Mouse (Mus musculus) megakaryocyte, adult 5-6 weeks (primary cell): ENCODE measurements around the gene Dclk2. TPM values are rescaled to one million over a fixed set of nuclear protein-coding genes. Genes with fewer than 3 reads are reported as not detected.

ENCODE experiments used
- ATAC-seq: 2 replicates; pipeline ENCODE4 v1.8.0; 2016; ENCODE audit warnings: mild to moderate bottlenecking, inconsistent platforms; ENCODE audit not compliant: poor library complexity, severe bottlenecking
- total RNA-seq, 2 experiments: library from RNA; stranded (forward) in 1 of 2; stranded (reverse) in 1 of 2; fragments of 153-499, 151-499 nt in 1 of 2; fragments of 221-1000, 200-1000 nt in 1 of 2; gene quantifications; 2 replicates each; pipeline versions ENCODE4 v1.2.3 to v1.2.4; 2015 to 2017

Dclk2 gene
- total RNA-seq, 2 experiments from 2014 or later: 0.33 to 0.40 TPM

GRCm38 (mm10) chr3:86846036-86846435, 74.6 kb downstream of the Dclk2 start:
- no peak for ATAC-seq

GRCm38 (mm10) chr3:86845578-86845977, 75.1 kb downstream of the Dclk2 start:
- no peak for ATAC-seq

GRCm38 (mm10) chr3:86844804-86845481, 75.7 kb downstream of the Dclk2 start:
- no peak for ATAC-seq

GRCm38 (mm10) chr3:86842461-86842860, 78.2 kb downstream of the Dclk2 start:
- ATAC-seq: no peak

GRCm38 (mm10) chr3:86839606-86840005, 81.0 kb downstream of the Dclk2 start:
- ATAC-seq: no peak

GRCm38 (mm10) chr3:86837386-86837785, 83.3 kb downstream of the Dclk2 start:
- no peak for ATAC-seq

GRCm38 (mm10) chr3:86835180-86835579, 85.5 kb downstream of the Dclk2 start:
- no peak for ATAC-seq

GRCm38 (mm10) chr3:86834341-86834740, 86.3 kb downstream of the Dclk2 start:
- ATAC-seq: no peak

GRCm38 (mm10) chr3:86832591-86833267, 87.9 kb downstream of the Dclk2 start:
- no peak for ATAC-seq

- no peak for ATAC-seq
These were observed 88.5 kb downstream of the Dclk2 start for GRCm38 (mm10) chr3:86832115-86832514.

GRCm38 (mm10) chr3:86827506-86827905, 93.1 kb downstream of the Dclk2 start:
- no peak for ATAC-seq

- ATAC-seq: no peak
These were observed 99.3 kb downstream of the Dclk2 start for GRCm38 (mm10) chr3:86821383-86821782.

- no peak for ATAC-seq
These were observed 100.3 kb downstream of the Dclk2 start for GRCm38 (mm10) chr3:86820344-86820743.

GRCm38 (mm10) chr3:86819372-86819771, 101.3 kb downstream of the Dclk2 start:
- no peak for ATAC-seq

GRCm38 (mm10) chr3:86818001-86818585, 102.6 kb downstream of the Dclk2 start:
- ATAC-seq: no peak

- peak; percentile 95 for ATAC-seq
These were observed 108.0 kb downstream of the Dclk2 start for GRCm38 (mm10) chr3:86812689-86813088.

- ATAC-seq: no peak
These were observed 109.7 kb downstream of the Dclk2 start for GRCm38 (mm10) chr3:86810908-86811307.

- no peak for ATAC-seq
These were observed 111.0 kb downstream of the Dclk2 start for GRCm38 (mm10) chr3:86809646-86810045.

GRCm38 (mm10) chr3:86809199-86809598, 111.5 kb downstream of the Dclk2 start:
- ATAC-seq: no peak

GRCm38 (mm10) chr3:86807750-86808467, 112.7 kb downstream of the Dclk2 start:
- ATAC-seq: no peak

GRCm38 (mm10) chr3:86806834-86807233, 113.8 kb downstream of the Dclk2 start:
- ATAC-seq: no peak
